Mouse (Mus musculus): Measurements from ENCODE around the gene Tns2.

DNA sequence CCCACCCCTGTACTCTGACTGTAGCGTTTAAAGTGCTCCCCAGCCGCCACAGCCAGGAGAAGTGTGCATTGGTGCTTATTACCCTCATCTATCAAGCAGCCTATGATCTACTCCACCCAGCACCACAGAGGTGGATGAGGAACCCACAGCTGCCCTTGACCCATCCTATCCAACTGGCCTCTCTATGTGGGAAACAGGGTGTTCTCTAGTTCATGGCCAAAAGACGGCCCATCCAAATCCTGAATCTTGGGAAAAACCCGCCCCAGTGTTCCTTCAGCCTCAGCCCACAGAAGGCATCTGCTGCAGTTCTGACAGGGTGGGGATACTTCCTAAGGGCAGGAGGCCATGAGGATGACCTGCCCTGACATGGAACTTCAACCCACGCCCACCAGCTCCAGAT lies 20.3 kb downstream of the Tns2 start:
- TF ChIP-seq USF2 (IDR thresholded peaks at IDR 0.05; ENCODE audit: borderline replicate concordance in 1 of 2, insufficient read depth in 1 of 2, low read depth in 1 of 2, low read length in 2 of 2) (no peak), TCF12 (IDR thresholded peaks at IDR 0.05; ENCODE audit: low read depth, low read length) (no peak), ZC3H11A (IDR thresholded peaks at IDR 0.05; ENCODE audit: low read depth, low read length) (no peak), POLR2A (IDR thresholded peaks at IDR 0.05; ENCODE audit: control insufficient read depth in 1 of 2, insufficient read depth in 1 of 2, low read depth in 1 of 2, low read length in 2 of 2, poor library complexity in 1 of 2) (no peak), CTCF (IDR thresholded peaks at IDR 0.05 in 2 of 3, conservative IDR thresholded peaks at IDR 0.05 in 1 of 3; ENCODE audit: control insufficient read depth in 1 of 3, insufficient read depth in 1 of 3, low read depth in 2 of 3, low read length in 3 of 3, poor library complexity in 1 of 3, severe bottlenecking in 1 of 3) (no peak), USF1 (IDR thresholded peaks at IDR 0.05; ENCODE audit: low read depth, low read length) (no peak), NELFE (IDR thresholded peaks at IDR 0.05; ENCODE audit: low read depth, low read length) (no peak), EP300 (IDR thresholded peaks at IDR 0.05; ENCODE audit: low read depth in 1 of 2, low read length in 2 of 2) (no peak), KAT2A (conservative IDR thresholded peaks at IDR 0.05; ENCODE audit: low read depth, low read length) (no peak), JUND (IDR thresholded peaks at IDR 0.05; ENCODE audit: low read depth, low read length) (no peak), NRF1 (IDR thresholded peaks at IDR 0.05; ENCODE audit: insufficient read depth, low read depth, low read length, poor library complexity, severe bottlenecking) (no peak), ELF1 (IDR thresholded peaks at IDR 0.05; ENCODE audit: low read depth, low read length) (no peak), MAZ (IDR thresholded peaks at IDR 0.05; ENCODE audit: low read depth, low read length) (no peak)

Measured in MEL (cell line).